Mouse (Mus musculus) adrenal gland, postnatal 14 days (tissue): Measurements from ENCODE around the gene Gm12169. TPM values are rescaled to one million over a fixed set of nuclear protein-coding genes. Genes with fewer than 3 reads are reported as not detected.
"Not testable (repeated sequence)": the region's sequence is repeated elsewhere in the genome, so short reads cannot be mapped to it uniquely, and the experiment has no call there.

ENCODE experiments used
- DNase-seq: peaks from one replicate; pipeline ENCODE4 v3.0.0; 2021; ENCODE audit warnings: mixed read lengths
- long read RNA-seq, 2 experiments: library from polyadenylated mRNA; stranded (forward); transcript quantifications; one replicate each; pipeline ENCODE4 v2.0.0; 2021
- total RNA-seq: library from RNA; stranded (reverse); gene quantifications from 2 replicates; pipeline ENCODE4 v1.2.3, GENCODE M21; 2021

Gene Gm12169
- total RNA-seq, result not detected in 2 replicates
- long read RNA-seq, experiment 1, result 0 reads
- long read RNA-seq, experiment 2, result 0 reads

DNA sequence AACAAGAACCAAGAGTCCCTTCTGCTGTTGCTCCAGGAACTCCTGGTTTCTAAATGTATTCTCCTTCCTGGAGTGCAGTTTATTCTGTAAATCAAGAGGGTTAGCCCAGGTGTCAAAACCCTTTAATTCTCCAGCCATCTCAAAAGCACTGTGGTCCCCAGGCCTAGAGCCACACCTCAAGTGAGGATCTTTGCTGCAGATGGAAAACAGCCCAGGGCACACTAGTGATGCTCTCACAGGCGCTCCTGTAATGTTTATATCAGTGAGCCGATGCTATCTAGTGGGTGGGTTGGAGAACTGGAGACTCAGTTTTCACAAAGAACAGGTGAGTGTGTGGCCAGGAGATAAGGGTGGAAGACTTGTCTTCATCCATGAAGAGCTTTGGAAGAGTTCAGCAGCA lies at the start of gene Gm12169:
Gene Gm12169 (plus strand): TSS at position 301 of the 400 bp plus-strand sequence.
- DNase-seq, result no peak

GRCm38 (mm10) chr11:46474220-46474619 lies 49.8 kb upstream of the Gm12169 start:
- no peak for DNase-seq

GRCm38 (mm10) chr11:46479311-46479710 lies 44.7 kb upstream of the Gm12169 start:
- no peak for DNase-seq

DNA sequence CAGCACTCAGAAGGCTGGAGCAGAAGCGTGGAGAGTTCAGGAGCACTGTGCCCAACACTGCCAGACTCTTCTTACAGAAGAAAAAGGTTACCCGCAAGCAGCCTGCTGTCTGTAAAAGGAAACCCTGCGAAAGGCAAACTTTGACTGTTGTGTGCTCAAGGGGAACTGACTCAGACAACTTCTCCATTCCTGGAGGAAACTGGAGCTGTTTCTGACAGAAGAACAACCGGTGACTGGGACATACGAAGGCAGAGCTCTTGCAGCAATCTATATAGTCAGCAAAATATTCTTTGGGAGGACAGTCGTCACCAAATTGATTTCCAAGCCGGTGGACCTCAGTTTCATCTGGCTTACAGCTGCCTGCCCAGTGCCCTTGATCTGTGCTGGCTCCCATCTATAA lies 43.5 kb upstream of the Gm12169 start:
- DNase-seq, result no peak

DNA sequence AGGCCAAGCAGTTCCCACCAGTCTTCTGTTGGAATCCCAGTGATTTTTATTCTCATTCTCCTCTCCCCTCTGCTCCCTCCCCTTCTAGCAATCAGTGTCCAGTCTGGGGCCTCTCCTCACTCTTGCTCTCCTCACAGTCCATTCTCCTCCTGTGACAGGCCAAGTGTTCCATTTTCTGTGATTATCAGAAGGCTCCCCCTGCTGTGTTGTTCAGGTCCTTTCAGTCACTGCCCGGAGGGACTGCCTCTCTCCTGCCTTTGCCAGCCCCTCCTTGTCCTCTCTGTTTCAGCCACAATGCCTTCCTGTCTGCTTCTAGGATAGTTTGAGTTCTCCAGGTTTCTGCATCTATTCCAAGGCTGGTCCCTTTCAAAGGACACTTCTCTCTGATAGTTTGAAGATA lies 35.8 kb upstream of the Gm12169 start:
- peak; percentile 9 for DNase-seq

DNA sequence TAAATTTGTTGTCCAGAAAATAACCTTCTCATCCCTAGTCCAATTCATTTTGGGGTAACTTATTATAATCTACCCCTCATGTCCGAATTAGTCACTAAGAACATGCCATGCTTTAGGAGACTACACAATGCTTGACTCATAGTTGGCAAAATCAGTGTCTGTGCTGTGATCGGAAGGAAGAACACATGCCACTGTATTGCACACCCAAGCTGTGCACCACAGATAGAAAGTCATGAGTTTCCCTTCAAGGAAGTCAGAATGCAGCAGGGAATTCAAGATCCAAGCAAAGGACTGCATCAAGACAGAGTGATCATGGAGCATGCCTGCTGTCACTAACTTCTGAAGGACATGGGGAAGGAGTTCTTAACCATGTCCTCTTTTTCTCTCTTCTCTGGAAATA lies 35.4 kb upstream of the Gm12169 start:
- no peak for DNase-seq

GRCm38 (mm10) chr11:46507146-46507545 lies 16.9 kb upstream of the Gm12169 start:
- DNase-seq, result no peak

- no peak for DNase-seq
These were observed 14.1 kb upstream of the Gm12169 start for GRCm38 (mm10) chr11:46509900-46510299.

- not testable (repeated sequence) for DNase-seq
These were observed 2.7 kb upstream of the Gm12169 start for GRCm38 (mm10) chr11:46521341-46521740.

DNA sequence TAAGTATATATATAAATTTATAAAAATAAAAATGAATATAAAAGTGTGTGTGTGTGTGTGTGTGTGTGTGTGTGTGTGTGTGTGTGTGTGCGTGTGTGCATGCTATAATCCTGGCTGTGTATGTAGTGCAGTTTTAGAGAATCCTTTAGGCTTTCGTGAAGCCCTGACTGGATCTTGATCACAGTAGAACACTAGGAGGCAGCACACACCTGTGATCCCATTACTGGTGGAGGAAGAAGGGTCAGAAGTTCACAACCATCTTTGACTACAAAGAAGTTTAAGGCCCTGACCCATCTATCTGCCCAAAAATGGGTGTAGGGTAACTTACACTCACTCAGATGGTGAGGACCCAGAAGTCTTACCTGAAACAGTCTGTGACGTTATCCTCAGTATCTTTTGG lies 1.3 kb upstream of the Gm12169 start:
- DNase-seq, result peak; percentile 16

DNA sequence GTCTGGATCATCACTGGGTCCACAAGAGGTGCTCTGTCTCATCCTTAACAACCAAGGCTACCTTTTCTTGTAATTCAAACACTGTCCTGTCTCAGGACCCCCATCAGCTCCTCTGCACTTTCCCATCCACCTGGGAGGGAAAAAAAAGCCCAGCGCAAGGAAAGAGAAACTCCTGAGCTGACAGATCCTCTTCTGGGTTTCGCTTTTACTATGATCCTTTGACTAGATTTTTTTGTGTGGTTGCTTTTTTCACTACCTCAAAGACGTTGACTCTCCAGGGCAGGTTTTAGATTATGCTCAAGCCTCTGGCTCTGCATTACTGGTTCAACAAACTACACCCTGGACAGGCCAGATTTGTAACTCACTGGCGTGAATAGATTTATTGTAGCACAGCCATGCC lies 6.1 kb downstream of the Gm12169 start:
- no peak for DNase-seq

DNA sequence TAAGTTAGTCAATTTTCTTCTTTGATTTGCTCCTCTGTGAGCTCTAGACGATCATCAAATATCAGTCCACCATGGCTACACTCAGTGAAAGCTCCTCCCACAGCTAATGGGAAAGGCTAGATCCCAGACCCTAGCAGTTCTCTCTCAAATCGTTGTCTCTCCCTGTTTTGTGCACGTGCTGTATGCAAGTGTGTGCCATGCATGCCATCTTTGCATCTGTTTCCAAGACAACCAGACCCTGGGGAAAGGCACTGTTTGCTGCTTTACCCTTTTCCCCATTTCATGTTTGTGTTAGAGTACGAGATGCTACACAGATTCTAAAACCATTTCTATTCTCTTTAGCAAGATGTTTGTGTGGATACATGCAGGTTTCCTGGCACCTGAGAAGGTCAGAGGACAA lies 13.0 kb downstream of the Gm12169 start:
- DNase-seq, result no peak

DNA sequence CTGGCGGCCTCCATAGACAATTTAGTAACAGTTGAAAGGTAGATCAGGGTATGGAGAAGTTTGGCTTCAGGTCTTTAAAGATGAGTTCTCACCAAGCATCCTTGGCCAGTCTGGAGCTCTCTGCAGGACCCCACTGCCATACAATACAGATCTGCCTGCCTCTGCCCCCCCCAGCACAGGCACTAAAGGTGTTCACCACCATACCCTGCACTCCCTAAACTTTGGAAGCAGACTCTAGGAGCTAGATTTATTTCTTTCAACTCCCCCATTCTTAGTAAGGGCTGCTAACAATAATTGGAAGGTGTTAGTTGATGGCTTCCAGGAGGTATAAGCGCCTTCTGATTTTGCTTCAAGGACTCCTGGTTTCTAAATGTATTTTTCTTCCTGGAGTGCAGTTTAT lies 19.5 kb downstream of the Gm12169 start:
- DNase-seq, result no peak

- DNase-seq, result no peak
These were observed 25.7 kb downstream of the Gm12169 start for GRCm38 (mm10) chr11:46549721-46550120.

DNA sequence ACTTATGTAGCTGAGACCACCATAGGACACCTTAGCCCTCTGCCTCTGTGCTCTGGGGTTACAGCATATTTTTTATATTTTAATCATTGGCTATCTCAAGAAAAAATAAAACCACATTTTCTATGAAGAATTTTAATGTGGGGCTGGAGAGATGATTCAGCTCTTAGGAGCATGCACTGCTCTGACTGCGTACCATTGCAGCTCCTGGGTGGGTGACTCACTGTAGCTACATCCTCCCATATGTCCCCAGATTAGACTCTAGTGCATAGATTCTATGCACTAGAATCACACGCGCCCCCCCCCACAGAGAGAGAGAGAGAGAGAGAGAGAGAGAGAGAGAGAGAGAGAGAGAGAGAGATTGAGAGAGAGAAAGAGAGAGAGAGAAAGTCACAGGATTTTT lies 28.7 kb downstream of the Gm12169 start:
- DNase-seq, result no peak

DNA sequence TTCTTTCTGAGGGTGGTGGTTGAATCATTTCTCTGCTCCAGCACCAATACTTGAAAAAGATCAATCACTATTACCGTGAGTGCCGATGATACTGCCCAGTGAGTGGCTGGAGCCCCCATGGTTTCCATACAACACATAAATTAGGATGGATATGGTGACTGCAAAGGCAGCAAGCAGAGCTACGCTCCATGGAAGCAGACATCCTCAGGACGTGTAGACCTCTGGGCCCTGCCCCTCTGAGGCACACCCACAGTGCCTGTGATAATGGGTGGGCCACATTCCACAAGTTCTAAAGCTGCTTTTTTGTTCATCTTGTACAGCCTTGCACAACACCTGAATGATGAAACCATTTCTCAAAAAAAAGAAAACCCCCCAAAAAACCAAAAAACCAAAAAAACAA lies 37.1 kb downstream of the Gm12169 start:
- no peak for DNase-seq

- DNase-seq, result peak; percentile 41
These were observed 40.7 kb downstream of the Gm12169 start for GRCm38 (mm10) chr11:46564671-46565070.

DNA sequence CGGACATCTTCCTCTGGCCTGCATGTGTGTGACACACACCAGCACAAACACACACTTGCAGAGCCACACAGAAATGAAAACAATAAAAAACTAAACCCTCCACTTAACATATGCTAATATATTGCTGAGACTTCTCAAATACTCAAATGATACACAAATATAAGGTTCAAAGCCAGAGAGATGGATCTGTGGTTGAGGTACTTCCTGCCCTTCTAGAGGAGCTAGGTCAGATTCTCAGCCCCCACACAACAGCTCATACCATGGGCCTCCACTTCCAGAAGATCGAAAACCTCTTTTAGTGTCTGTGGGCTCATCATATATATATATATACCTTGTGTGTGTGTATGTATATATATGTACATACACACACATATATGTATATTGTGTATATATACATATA lies 42.0 kb downstream of the Gm12169 start:
- DNase-seq, result no peak

DNA sequence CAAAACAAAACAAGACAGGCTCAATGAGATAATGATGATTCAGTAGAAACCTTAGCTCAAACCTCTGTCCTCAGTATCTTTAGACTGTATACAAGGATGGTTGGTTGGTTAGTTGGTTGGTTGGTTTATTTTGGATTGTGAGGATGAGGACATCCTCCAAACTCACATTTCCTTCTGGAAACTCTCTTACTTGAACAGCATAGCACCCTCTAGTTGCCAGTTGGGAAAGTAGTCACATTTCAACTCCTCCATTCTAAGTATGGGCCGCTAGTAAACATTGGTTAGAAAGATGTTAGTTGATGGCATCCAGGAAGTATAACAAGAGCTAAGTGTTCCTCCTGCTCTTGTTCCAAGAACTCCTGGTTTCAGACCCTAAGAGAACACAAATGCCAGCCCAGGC lies 45.1 kb downstream of the Gm12169 start:
- DNase-seq, result no peak

GRCm38 (mm10) chr11:46571327-46571726 lies 47.3 kb downstream of the Gm12169 start, which contains the start of gene BC053393:
BC053393 (plus strand) TSS chr11:46571536.
- no peak for DNase-seq

DNA sequence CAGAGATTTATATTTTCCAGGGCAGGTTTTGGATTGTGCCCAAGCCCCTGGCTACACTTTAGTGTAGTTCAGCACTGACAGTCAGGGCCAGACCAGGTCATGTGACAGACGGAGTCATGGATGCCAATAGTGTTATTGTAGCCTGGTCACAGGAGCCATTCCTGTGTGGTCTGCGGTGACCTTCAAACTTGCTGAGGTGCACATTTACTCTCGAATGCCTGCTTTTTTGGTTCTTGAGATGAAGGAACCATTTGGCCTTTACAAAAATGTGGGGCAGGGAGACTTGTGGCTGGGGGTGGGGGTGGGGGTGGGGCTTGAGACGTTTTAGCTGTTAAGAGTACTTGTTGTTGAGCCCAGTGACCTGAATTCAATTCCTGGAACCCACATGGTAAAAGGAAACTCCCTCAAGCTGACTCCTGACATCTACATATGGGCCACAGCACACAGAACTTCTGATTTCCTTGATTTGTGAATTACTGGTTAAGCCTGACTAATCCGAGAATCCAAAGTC lies 54.8 kb downstream of the Gm12169 start:
- DNase-seq, result peak; percentile 81

DNA sequence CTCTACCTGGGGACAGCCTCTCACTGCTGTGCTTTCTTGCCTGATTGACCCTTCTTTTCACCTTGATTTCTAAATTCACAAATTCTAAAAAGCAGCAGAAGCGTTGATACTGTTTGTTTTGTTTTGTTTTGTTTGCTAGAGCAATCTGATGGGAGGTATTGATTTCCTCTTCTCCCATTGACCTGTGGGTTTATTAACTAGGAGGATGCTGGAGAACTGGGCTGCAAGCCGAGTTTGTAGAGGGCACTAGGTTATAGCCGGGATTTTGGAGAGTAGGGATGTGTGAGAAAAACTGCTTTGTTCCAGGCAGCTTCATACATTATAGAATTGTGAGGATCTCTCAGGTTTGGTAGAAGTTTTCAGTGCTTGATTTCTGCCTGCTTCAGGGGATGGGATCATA lies 56.4 kb downstream of the Gm12169 start:
- no peak for DNase-seq

- no peak for DNase-seq
These were observed 58.7 kb downstream of the Gm12169 start for GRCm38 (mm10) chr11:46582741-46583140.
